Mouse (Mus musculus) spleen, adult 2 months (tissue): ENCODE measurements around the gene Dapk2.

ENCODE experiments used
- CTCF ChIP-seq: fragments of 200-500 bp; IDR thresholded peaks from 2 replicates; pipeline ENCODE4 v1.5.1; 2011; ENCODE audit warnings: mild to moderate bottlenecking, inconsistent platforms; ENCODE audit not compliant: insufficient read depth, insufficient read length, insufficient replicate concordance; ENCODE audit errors: extremely low read depth
- POLR2A ChIP-seq: fragments of 200-500 bp; IDR thresholded peaks from 2 replicates; pipeline ENCODE4 v1.6.1; 2011; ENCODE audit warnings: low read depth, low read length, inconsistent platforms

GRCm38 (mm10) chr9:66201665-66202064 is 43.6 kb downstream of the Dapk2 start:
- TF ChIP-seq POLR2A: no peak
- no peak for TF ChIP-seq CTCF
